Mouse (Mus musculus): ENCODE measurements at regions not wholly inside any gene's neighbourhood (a gene's known extent, or its start where the extent isn't known, plus 50 kb on each side); places are given as distances from the start of the nearest gene placed in this dataset.

GRCm38 (mm10) chr13:110928894-110929293 is 325.9 kb upstream of the Actbl2 start:
- no peak for TF ChIP-seq JUND (conservative IDR thresholded peaks at IDR 0.05; ENCODE audit: low read depth, low read length)
- TF ChIP-seq POLR2AphosphoS2 (IDR thresholded peaks at IDR 0.05; ENCODE audit: low read depth, low read length), result no peak
- no peak for TF ChIP-seq MXI1 (IDR thresholded peaks at IDR 0.05; ENCODE audit: low read depth, low read length)
- TF ChIP-seq UBTF (IDR thresholded peaks at IDR 0.05; ENCODE audit: low read depth, low read length), result no peak
- TF ChIP-seq MAFK (IDR thresholded peaks at IDR 0.05; ENCODE audit: insufficient replicate concordance, low read length), result no peak
- TF ChIP-seq MYC (IDR thresholded peaks at IDR 0.05; ENCODE audit: low read depth, low read length), result no peak
- TF ChIP-seq CHD2 (IDR thresholded peaks at IDR 0.05; ENCODE audit: low read length), result no peak
- no peak for TF ChIP-seq ZC3H11A (IDR thresholded peaks at IDR 0.05; ENCODE audit: low read depth, low read length)
- no peak for TF ChIP-seq USF2 (conservative IDR thresholded peaks at IDR 0.05; ENCODE audit: low read depth, low read length)
- no peak for TF ChIP-seq JUN (IDR thresholded peaks at IDR 0.05; ENCODE audit: insufficient read depth, low read depth, low read length)
- no peak for TF ChIP-seq HCFC1 (IDR thresholded peaks at IDR 0.05; ENCODE audit: low read depth, low read length)
- no peak for TF ChIP-seq BHLHE40 (IDR thresholded peaks at IDR 0.05; ENCODE audit: low read depth, low read length)
- no peak for TF ChIP-seq MAZ (IDR thresholded peaks at IDR 0.05; ENCODE audit: low read depth, low read length)
- TF ChIP-seq NRF1 (IDR thresholded peaks at IDR 0.05; ENCODE audit: low read depth, low read length), result no peak
- TF ChIP-seq KAT2A (IDR thresholded peaks at IDR 0.05; ENCODE audit: insufficient replicate concordance, low read length), result no peak
- no peak for TF ChIP-seq CHD1 (IDR thresholded peaks at IDR 0.05; ENCODE audit: low read depth, low read length)
- TF ChIP-seq MAX (IDR thresholded peaks at IDR 0.05; ENCODE audit: low read length), result no peak
- TF ChIP-seq TCF12 (IDR thresholded peaks at IDR 0.05; ENCODE audit: low read depth, low read length), result no peak
- TF ChIP-seq ZKSCAN1 (IDR thresholded peaks at IDR 0.05; ENCODE audit: borderline replicate concordance, low read depth, low read length), result no peak
- no peak overlapping the region for H3K4me2 ChIP-seq (ENCODE audit: insufficient read depth, low read depth, poor library complexity, severe bottlenecking)
- in situ Hi-C loops (cut with MboI; ENCODE audit: low pct_ligation_motif_present, low pct_unique_long_range_greater_than_20kb, low sequenced_read_pairs) (loop anchor here (25.0 kb wide), 1 partner anchor 483 kb away; no protein-coding TSS in a partner anchor), dilution Hi-C loops (cut with MboI; ENCODE audit: extremely low pct_ligation_motif_present, extremely low pct_unique_long_range_greater_than_20kb, low sequenced_read_pairs) (no loop called here)
- H3K9me3 ChIP-seq (replicated peaks; ENCODE audit: low read length), result no peaks in the 10 kb centered on the region
- no peaks in the 10 kb centered on the region for H3K79me2 ChIP-seq (replicated peaks; ENCODE audit: control insufficient read depth, extremely low read depth, insufficient read depth, poor library complexity, severe bottlenecking)
- no peak overlapping the region for H3K4me3 ChIP-seq (replicated peaks in 1 of 3; ENCODE audit: low read depth in 2 of 3, low read length in 2 of 3, poor library complexity in 1 of 3)
- H3K9ac ChIP-seq (ENCODE audit: insufficient read depth, low read depth), result no peak overlapping the region
- H3K27me3 ChIP-seq (replicated peaks), result no peaks in the 10 kb centered on the region
- H3K36me3 ChIP-seq (replicated peaks in 1 of 2; ENCODE audit: control insufficient read depth in 1 of 2, insufficient read depth in 1 of 2, low read length in 1 of 2), result no peaks in the 10 kb centered on the region
- peaks cover 3 to 7% of the 10 kb centered on the region in 2 experiments; a peak in 2 of 4 replicates for H3K4me1 ChIP-seq (ENCODE audit: control insufficient read depth in 1 of 2, insufficient read depth in 2 of 2)
- DNase-seq (ENCODE audit: extremely low read depth), result no peak
- H3K27ac ChIP-seq (ENCODE audit: insufficient read depth, low read depth), result no peak overlapping the region

GRCm38 (mm10) chr13:110929579-110929978 is 325.2 kb upstream of the Actbl2 start:
- no peak for TF ChIP-seq POLR2A (IDR thresholded peaks at IDR 0.05; ENCODE audit: low read depth, low read length)
- Histone ChIP-seq H3K4me3 (replicated peaks in 1 of 3; ENCODE audit: low read depth in 2 of 3, low read length in 2 of 3, poor library complexity in 1 of 3) (no peak overlapping the region), H3K27me3 (replicated peaks) (no peaks in the 10 kb centered on the region), H3K9ac (ENCODE audit: insufficient read depth, low read depth) (no peak overlapping the region), H3K4me1 (ENCODE audit: control insufficient read depth in 1 of 2, insufficient read depth in 2 of 2) (peaks cover 3 to 7% of the 10 kb centered on the region in 2 experiments; a peak in 2 of 4 replicates), H3K9me3 (replicated peaks; ENCODE audit: low read length) (no peaks in the 10 kb centered on the region), H3K27ac (ENCODE audit: insufficient read depth, low read depth) (no peak overlapping the region), H3K4me2 (ENCODE audit: insufficient read depth, low read depth, poor library complexity, severe bottlenecking) (no peak overlapping the region), H3K79me2 (replicated peaks; ENCODE audit: control insufficient read depth, extremely low read depth, insufficient read depth, poor library complexity, severe bottlenecking) (no peaks in the 10 kb centered on the region), H3K36me3 (replicated peaks in 1 of 2; ENCODE audit: control insufficient read depth in 1 of 2, insufficient read depth in 1 of 2, low read length in 1 of 2) (no peaks in the 10 kb centered on the region)
- in situ Hi-C loops (cut with MboI; ENCODE audit: low pct_ligation_motif_present, low pct_unique_long_range_greater_than_20kb, low sequenced_read_pairs), result loop anchor here (25.0 kb wide), 1 partner anchor 483 kb away; no protein-coding TSS in a partner anchor
- dilution Hi-C loops (cut with MboI; ENCODE audit: extremely low pct_ligation_motif_present, extremely low pct_unique_long_range_greater_than_20kb, low sequenced_read_pairs), result no loop called here
- no peak for DNase-seq (ENCODE audit: extremely low read depth)

Measured in CH12.LX (cell line).